Mouse (Mus musculus) ovary, postnatal 36 days (tissue): ENCODE data around the gene Mgme1.

Experiments used
- DNase-seq: peaks from one replicate; pipeline ENCODE4 v3.0.0; 2022; ENCODE audit warnings: low spot score, mixed read lengths

Gene Mgme1

DNA sequence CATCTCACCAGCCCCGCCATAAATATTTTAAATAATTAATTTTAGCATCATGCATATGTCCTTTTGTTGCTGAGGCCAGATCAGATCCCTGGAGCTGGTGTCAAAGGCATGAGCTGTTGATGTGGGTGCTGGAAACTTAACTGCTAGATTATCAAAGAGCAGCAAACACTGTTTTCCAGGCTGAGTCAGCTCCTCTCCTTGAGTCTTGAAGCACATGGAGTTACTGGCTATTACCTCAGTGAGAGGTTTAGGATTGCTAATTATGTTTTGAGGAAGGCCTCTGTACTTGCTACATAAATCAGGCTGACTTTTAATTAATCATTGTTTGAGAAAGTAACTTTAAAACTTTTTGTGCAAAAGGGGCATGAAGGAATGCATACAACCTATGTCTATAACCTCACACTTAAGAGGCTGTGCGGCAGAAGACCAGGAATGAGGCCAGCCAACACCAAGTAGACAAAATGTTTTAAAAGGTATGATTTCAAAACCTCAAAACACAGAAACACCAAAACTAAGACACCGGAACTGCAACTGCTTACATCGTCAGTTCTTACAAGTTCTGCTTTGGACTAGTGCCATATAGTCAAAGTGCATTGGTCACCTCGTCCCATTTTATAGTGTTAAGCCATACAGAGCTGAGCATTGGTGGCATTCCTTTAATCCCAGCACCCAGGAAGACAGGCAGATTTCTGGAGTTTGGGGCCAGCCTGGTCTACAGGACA lies 5.9 kb upstream of the Mgme1 start:
- DNase-seq: no peak

DNA sequence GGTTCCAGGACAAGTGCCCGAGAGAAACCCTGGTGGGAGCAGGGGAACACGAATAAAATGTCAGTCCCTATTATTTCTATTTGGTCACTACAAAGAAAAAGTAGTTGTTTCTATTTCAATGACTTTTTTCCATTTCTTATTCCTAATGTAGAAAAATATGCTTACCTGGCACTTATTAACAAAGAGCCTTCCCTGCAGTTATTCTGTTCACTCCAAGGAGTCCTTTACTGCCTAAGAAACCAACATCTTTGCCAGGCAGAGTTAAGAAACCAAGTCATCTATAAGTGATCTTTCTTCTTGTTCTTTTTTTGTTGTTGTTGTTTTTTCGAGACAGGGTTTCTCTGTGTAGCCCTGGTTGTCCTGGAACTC lies 5.4 kb upstream of the Mgme1 start:
- DNase-seq: no peak

DNA sequence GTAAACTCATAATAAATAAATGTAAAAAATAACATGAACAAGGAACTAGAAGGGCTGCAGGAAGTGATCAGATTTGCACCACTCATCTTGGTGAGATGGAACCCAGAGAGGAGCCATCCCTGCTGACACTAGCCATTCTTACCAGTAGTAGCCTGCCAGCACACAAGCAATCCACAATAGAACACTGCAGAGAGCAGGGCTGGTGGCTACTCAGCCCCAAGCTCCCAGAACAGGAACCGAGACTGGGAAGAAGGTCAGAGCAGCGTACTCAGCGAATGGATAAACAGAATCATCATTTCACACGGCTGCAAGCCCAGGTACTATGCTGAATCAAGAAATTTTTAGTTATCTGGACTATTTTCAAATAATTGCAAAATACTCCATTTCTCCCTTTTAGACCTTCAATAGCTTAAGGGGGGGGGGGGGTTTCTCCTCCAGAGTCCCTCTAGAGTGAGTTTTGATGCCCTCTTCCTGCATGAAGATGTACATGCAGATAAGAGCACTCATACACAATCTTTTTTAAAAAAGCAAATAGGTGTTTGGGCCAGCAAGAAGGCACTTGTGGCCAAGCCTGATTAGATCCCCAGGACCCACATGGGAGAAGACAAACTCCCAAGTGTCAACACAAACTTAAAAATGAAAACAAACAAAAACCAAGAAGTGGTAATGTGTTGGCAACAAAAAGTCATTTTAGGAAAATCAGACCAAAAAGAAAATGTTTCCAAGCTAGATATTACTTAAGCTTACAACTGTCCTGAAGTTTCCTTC lies 4.4 kb upstream of the Mgme1 start:
- DNase-seq: no peak

DNA sequence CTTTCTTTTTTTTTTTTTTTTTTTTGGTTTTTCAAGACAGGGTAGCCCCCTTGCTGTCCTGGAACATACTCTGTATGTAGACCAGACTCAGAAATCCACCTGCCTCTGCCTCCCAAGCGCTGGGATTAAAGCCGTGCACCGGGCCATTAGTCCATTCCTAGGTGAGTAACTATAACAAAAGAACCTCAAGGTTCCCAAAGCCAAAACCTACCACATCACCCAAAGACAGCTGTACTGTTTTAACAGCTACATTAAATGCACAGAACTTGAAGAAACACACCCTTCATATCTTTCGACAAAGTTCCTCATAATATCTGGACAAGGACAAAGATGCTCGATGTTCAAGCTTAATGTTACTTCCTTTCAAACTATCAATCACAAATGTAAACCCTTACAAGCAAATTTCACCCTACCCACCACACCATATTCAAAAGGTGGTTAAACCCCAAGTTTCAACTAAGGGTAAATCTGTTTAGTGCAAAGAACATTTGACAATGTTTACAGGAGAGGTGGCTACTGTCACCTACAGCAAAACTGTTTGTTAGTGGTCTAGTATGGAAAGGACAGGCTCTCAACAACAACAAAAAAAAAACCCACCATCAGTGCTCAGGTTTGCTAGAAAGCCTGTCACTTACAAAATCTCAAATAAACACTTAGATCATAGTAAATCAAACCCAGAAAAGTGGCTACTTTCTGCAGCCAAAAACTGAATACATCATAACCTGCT lies 3.3 kb upstream of the Mgme1 start:
- DNase-seq: no peak

DNA sequence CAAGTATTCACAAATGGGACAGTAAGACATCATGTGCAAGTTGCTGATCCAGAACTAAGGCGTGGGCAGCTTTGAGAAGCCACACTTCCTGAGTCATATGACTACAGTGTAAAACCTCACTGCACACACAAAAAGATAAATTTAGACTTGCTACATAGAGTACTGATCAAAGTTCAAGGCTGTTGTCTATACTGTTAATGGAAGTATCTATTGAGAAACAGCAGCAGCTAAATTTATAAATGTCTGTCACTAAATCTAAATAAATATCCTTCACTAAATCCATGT lies 2.8 kb upstream of the Mgme1 start:
- DNase-seq: no peak

DNA sequence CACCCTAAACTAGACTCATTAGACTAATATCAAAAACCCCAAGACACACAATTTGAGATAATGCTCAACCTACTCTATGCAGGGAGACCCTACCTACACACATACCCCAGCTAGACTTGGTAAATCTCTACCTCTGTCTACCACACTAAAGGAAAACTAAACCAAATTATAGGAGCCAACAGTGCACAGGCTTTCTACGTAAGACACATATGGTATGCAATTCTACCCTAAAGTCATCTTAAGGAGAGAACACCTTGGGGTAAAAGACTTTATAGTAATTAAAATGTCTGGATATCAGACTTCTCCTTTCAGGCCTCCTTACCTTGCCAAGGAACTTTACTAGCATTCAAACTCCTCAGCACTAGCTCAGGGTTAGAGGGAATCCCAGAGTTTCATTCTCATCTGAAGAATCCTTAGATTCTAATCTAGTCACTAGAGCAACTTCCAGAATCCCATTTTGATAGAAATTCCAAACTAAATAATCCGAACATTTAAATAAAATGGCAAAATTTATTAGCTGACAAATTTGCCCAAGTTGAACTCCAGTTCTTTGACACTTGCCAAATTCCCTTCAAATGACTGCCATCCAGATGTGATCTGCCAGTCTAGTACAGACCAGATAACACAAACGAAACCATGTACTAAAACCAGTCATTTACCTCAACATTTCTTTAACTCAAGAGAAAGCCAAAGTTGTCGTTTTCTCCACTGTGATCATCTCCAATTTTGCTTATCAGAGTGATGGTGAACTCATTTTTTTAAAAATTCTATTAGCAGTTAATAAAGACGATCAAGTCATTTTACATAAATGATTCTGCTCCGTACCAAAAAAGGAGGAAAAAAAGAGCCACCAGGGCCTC lies 1.8 kb upstream of the Mgme1 start:
- no peak for DNase-seq

DNA sequence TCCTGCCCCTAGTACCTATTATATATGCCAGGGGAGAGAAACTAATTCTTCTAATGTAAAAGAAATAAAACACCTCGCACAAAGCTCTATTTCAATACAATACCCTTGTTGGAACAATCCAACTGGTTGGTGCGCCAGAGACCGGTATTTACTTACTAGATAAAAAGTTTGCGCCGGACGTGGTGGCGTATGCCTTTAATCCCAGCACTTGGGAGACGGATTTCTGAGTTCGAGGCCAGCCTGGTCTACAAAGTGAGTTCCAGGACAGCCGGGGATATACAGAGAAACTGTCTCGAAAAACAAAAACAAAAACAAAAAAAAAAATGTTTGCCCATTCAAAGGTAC lies 1.2 kb upstream of the Mgme1 start:
- no peak for DNase-seq

DNA sequence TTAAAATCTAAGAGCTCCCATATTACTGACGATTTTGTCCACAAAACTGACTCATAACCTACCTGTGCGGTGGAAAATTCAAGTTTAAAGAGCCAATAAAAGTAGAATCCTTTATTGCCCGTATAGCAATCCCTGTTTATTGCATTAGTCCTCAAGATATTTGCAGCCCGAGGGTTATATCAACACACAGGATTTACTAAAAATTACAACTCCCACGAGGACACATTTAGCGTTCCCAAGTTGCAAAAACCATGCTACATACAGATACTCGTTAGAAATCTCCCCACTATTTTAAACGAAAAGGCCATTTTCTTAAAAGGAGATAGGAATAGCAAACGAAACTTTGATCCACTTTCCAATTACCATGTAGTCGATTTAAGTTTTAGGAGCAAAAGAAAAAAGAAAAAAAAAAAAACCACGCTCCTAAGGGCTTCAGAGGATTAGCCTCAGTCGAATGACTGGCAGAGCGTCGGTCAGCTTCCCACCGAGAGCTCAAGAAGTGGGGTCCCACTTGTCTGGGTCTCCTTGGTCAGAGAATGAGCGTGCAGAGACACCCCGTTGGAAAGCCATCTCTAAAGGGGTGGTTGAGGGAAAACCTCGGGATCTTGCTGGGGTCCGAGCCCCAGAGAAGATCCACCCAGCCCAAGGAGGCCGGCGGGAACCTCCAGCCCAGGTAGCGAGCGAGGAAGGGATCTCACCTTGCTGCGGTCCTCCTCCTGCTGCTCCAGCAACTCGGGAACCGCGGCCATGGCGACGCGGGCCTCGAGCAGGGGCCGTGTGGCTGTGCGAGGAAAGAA lies 586 bp upstream of the Mgme1 start:
- no peak for DNase-seq

DNA sequence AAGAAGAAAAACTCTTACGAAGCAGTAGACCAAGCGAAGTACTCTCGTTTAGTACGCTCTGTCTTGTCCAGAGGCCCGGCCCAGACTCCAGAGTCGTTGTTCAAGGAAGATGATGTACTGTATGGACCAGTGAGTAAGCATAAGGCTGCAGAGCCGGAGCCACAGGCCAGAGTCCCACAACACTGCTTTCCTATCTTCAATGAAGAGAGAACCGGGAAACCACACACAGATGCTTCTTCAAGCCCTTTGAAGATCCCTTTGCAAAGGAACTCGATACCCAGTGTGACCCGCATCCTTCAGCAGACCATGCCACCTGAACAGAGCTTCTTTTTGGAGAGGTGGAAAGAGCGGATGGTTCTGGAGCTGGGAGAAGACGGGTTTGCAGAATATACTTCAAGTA lies 1.6 kb downstream of the Mgme1 start:
- DNase-seq: no peak

DNA sequence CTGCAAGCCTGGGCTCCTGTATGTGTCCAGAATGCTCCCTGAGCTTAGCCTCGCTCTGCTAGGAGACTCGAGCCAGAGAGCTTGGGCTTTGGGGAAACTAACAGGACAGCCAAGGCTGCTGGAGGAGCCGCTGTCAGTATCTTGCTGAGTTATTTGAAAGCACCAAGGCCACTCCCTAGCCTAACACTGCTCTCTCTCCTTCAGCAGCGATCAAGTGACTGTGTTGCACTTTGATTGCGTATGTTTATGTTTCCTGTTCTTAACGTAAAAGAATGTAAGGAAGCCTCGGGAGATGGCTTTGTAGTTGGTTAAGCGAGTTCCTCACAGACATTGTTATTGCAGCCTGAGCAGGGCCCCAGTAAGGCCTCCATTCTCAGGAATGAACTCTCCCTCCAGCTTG lies 4.3 kb downstream of the Mgme1 start:
- DNase-seq: peak; percentile 21

DNA sequence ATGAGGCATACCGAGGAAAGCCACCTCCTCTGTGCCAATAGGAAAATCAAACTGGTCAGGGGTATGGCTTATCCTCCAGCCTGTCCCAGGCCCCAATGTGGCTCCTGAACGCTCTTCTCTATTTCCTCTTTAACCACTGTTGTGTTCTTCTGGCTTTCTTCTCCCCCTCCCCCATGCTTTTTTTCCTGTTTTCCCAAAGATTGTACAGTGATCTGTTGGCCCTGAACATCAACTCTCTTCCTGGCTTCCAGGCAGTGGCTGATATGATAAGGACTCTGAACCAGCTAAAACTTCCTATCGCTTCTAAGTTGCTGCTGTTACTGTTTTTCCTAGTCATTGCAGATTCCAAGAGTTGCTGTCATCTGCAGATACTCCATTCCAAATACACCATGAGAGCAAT lies 6.4 kb downstream of the Mgme1 start:
- no peak for DNase-seq

DNA sequence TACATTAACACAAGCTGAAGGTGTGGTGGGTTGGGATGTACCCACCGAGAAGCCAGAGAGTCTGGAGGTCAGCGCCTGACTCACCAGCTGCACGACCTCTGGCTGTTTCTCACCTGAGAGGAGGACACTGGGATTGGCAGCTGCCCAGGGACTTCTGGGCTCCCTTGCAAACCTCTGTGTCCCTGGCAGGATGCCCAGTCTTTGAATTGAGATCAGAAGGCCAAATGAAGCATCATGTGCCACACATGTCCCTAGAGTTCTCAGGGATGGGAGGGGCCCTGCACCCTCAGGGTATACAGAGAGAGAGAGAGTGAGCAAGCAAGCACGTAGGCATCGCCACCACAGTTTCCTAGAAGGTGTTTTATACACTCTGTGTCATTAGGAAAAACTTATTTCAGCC lies 9.3 kb downstream of the Mgme1 start:
- peak; percentile 46 for DNase-seq

DNA sequence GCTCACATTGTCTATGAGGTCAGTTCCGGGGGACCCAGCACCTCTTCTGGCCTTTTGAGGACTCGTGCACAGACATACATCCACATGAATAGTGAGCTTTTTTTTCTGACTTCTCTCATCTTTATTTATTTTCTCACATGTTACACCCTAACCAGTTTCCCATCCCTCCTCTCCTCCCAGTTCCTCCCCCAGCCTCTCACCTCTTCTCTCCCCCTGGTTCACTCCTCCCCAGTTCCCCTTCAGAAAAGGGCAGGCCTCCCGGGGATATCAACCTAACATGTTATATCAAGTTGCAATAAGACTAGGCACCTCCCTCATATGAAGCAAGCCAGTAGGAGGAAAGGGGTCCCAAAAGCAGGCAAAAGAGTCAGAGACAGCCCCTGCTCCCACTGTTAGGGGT lies 10.1 kb downstream of the Mgme1 start:
- no peak for DNase-seq

DNA sequence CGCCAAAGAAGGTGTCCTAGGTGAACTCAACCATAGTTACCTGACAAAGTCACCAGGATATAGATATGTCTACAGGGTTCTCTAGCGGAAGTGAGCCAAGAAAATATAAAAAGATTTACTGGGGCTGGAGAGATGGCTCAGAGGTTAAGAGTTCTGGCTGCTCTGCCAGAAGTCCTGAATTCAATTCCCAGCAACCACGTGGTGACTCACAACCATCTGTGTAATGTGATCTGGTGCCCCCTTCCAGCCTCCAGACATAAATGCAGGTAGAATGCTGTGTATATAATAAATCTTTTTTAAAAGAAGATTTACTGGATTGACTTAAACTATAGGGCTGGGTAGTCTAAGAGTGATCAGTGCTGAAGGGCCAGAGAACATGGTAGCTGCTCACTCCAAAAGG lies 11.0 kb downstream of the Mgme1 start:
- no peak for DNase-seq

DNA sequence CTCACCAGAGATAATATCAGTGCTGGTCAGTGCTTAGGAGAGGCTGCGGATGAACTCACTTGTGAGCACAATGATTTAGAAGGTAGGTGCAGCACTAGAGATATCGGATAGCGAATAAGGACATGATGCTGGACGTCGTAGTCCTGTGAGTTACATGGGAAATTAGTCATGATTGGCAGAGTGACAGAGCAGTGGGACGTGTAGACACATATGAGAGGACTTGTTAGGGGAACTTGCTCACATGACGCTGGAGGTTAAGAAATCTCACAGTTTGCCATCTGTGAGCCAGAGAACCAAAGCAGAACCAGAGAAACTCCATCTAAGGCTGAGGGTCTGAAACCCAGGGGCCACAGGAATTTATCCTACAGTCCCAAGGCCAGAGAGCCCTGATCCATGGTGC lies 19.9 kb downstream of the Mgme1 start:
- no peak for DNase-seq

DNA sequence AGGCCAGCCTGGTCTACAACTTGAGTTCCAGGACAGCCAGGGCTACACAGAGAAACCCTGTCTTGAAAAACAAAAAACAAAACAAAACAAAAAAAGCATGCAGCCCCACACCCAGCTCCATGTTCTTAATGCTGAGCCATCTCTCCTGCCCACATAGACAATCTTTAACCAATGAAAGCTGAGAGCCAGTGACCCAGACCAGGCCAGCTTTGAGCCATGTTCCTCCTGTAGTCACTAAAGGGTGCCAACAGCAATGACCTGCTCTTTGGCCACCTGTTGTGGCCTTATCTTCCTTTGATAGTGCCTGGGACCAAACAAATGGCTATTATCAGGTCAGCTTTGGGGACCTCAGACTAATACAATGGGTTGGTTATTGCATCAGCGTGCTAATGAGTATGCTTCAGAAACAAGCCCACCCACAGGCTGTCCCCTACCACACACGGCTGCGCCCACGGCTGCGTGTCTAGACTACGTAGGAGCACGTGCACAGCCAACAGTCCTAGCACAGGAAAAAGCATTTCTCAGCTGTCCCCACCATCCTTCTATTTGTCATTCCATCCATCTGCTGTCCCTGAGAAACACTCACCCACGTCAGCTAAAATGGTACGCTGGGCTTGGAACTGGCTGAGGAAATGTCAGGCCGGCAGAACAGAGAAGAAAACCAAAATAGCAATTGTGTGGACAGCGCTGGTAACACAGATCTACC lies 21.3 kb downstream of the Mgme1 start:
- DNase-seq: no peak

DNA sequence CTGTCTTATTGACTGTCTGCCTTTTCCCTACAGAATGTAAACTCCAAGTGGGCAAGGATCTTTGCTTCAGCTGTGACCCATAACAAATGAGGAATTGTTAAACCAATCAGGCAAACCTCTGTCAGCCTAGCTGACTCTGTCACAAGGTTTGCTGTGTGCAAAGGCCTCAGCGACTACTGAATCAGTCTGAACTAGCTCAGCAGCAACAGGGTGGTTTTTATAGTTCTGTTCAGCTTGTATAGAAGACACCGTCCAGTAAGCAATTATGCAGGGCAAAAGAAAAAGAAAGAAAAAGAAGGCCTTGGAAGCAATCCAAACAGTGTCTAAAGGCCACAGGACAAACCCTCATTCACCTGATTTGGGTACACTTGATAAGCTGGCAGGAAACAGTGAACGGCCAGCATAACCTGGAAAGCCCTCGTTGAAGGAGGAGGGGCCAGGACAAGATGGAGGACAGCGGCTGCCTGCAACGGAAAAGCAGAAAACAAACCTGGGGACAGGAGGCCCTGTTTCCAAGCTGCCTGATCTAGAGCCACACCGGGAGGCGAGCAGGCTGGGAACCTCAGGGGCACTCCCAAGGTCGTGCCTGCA lies 24.8 kb downstream of the Mgme1 start:
- no peak for DNase-seq

DNA sequence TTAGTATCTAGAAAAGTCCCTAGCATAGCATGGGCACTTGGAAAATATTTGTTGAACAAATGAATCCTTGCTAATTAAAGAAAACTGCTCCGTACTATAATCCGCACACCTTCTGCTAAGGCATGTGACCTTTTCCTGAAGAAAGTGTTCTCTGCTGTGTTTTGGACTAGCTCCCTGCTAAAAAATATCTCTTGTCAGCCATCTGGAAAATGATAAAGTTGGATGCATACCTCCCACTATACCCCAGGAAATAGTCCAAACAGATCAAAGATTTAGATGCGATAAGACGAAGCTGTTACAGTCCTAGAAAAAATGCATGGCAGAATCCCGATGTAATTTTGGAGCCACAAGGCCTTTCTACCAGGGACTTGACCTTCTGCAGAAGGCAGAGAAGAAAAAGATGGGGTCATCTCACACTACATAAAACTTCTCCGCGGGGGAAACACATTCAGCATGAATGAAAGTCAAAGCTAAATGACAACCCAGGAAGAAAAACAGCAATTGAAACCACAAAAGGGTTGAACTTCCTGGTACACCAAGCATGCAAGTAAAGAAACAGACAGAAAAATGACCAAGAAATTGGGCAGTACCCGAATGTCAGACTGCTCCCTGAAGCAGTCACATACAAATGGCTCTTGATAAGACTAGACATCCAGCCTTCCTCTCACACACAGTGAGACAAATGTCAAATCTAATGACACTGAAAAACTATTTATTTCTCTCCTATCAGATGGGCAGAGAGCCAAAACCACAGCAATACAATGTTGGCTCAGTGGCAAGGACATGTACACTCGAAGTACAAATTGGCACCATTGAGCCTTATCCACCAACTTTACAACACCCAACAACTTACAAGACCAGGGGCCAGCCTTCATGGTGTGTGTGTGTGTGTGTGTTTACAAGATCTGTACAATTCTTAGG lies 29.5 kb downstream of the Mgme1 start:
- no peak for DNase-seq

DNA sequence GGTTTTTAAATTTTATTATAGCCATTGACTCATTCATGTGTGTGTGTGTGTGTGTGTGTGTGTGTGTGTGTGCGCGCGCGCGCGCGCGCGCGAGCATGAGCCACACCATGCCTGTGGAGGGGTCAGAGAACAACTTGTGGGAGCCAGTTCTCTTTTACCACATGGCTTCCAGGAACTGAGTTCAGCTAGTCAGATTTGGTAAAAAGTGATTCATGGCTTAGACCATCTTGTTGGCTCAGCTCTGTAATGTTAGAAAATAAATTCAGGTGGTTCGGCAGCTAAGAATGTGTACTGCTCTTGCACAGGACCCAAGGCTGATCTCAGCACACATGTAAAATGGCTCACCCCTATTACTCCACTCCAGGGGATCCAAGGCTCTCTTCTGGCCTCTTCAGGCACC lies 30.6 kb downstream of the Mgme1 start:
- no peak for DNase-seq
